Mouse (Mus musculus): ENCODE results near the gene Crtac1.

DNA sequence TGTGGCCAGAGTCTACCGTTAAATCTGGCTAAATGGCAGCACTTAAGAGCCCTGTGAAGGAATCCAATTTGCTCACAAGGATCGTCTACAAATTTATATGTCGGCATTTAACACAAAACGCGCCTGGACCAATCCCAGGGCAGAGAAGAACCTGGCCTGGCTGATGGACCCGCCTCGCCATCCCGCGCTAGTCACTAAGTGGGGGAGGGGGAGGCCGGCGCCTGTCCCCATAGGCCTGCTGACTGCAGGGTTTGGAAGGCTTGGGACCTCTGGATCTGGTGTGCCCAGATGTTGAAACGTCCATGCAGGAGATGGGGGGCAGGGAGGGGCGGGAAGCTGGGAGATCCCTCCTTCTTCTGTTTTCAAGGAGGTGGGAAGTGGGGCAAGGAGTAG is 50.6 kb downstream of the Crtac1 start:
- no peak for TF ChIP-seq CTCF (IDR thresholded peaks at IDR 0.05)
- TF ChIP-seq EP300 (IDR thresholded peaks at IDR 0.05), result no peak
